Mouse (Mus musculus): ENCODE data around the gene Tmem219. TPM values are rescaled to one million over a fixed set of nuclear protein-coding genes. Genes with fewer than 3 reads are reported as not detected.

The Tmem219 gene
- polyA plus RNA-seq (2017; shearing (Covaris generic)): 28.4 TPM

GRCm38 (mm10) chr7:126922624-126923060 lies at the start of gene Tmem219:
Tmem219 (minus strand) TSS chr7:126922917.

DNA sequence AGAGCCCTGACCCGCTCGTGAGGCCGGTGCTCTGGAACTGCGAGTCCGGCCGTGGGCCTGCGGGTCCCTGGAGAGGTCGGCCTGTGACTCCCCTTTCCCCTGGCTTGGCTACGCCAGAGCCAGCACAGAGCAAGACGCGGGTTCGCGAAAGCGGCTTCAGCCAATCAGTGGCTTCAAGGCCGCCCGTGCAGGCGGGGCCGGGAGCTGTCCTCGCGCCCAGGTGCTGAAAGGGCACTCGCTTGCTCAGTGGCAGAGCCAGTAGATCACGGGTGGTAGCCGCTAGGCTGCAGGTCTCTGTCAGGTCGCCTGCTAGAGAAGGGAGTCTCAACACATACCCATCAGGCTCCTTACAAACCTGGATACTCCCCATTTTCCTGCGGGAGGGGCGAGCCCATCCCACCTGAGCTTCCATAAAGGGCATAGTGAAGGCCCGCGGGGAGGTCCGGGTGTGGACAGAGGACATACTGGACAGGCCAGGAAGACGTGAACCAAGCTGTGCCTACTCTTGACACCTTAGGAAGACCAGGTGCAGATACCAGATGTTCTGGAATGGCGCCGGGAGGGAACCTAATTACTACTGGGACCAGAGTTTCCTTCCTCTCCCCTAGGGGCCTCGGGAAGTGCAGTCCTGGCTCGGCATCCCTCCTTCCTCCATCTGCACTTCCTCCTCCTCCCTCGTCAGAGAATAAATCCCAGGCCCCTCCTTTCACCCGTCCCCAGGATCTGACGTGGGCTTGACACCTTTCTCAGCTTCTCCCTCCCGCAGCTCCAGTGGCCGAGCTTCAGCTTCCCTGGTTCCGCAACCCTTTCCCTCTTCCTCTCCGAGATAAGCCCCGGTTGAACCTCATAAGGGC lies 27.3 kb upstream of the Tmem219 start, which contains the start of gene Sez6l2:
TSS of gene Sez6l2 (plus strand) at position 771 of the 854 bp plus-strand sequence.

GRCm38 (mm10) chr7:126949403-126949792 lies 26.7 kb upstream of the Tmem219 start, which contains the start of gene Asphd1:
Asphd1 (minus strand) TSS chr7:126949582.

GRCm38 (mm10) chr7:126928384-126929037 lies 5.8 kb upstream of the Tmem219 start, which contains the start of gene Kctd13:
Kctd13 (plus strand) TSS chr7:126928879.

GRCm38 (mm10) chr7:126884286-126885164 lies 38.2 kb downstream of the Tmem219 start, which contains the start of gene Taok2:
Taok2 (minus strand) TSS chr7:126884703.

DNA sequence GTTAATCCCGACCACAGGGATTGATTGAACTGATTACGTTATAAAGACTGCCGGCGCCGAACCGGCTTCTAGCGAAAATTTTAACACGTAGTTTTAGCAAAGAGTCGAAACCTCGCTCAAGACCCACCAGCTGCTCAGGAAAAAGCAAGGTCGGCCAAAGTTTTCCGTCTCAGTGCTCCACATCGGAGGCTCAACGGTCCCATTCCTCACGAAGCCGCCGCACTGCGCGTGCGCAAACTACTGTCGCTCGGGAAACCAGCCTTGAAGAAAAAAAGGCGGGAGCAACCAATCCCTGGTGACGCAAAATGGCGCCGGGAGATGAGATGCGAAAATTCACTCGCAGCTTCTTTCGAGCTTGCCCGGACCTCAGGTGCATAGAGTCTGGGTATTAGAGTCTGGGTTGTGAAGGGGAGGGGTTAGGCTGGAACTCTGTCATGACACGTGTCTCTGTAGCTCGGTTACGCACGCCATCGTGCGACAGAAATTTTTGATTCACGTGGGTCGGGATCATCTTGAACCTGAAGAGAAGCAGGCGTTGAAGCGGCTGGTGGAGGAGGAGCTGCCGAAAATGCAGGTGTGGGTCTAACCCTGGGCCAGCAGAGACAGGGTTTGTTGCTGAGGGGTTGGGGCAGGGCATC lies 60.5 kb downstream of the Tmem219 start, which contains the start of gene Ino80e:
TSS of gene Ino80e (minus strand) at position 231 of the 638 bp plus-strand sequence.

DNA sequence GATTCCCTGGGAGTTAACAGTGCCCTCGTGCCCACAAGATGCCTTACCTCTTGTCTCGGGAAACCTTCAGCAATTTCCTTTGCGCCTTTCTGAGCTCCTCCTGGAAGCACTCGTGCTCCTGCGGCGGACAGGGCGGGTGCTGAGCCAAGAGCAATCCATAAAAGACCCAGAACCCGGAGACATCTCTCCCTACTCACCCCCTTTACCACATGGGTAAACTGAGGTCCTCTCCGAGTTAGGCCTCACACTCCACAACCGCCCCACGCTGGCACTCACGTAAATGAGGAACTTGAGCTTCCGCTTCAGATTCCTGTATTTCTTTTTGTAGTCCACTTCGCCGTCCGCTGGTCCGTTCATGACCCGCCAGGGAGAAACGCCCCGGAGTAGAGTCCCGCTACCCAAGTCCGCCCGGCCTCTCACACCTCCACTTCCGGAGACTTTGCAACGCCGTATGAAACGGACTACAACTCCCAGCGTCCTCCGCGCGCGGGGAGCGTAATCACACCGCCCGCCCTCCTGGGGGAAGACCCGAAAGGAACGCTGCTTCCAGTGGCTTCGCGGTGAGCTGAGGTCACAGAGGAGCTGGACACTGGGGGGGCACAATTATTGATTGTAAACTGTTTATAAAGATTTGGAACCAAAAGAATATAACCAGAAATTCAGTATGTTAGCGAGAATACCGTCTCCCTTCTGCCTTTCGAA lies 61.1 kb downstream of the Tmem219 start, which contains the start of gene Hirip3:
TSS of gene Hirip3 (plus strand) at position 544 of the 702 bp plus-strand sequence.

DNA sequence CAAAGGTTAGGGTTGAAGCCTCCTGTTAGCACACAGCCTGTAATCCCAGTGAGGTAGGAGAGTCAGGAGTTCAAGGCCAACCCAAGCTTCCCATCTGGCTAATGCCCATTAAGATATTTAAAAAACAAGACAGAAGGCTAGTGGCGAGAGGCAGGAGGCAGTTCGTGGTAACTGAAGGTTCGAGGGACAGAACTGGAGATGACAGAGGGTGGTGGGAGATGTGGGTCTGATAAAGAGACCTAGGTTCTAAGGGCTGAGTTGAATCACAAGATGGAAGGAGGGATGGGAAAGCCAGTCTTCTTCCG lies 75.6 kb downstream of the Tmem219 start, which contains the start of gene Doc2a:
TSS of gene Doc2a (plus strand) at position 301 of the 305 bp plus-strand sequence.

Other genes with a start within 250 kb of the Tmem219 start
- not detected for gene Sult1a1, start 246.5 kb downstream of the Tmem219 start, polyA plus RNA-seq (2017; shearing (Covaris generic))
- 70.2 TPM for gene Bola2, start 227.5 kb downstream of the Tmem219 start, polyA plus RNA-seq (2017; shearing (Covaris generic))
- 2.2 TPM for gene Slx1b, start 227.1 kb downstream of the Tmem219 start, polyA plus RNA-seq (2017; shearing (Covaris generic))
- gene Coro1a, start 215.1 kb downstream of the Tmem219 start, polyA plus RNA-seq (2017; shearing (Covaris generic)): 1,641 TPM
- gene Mapk3, start 163.3 kb downstream of the Tmem219 start, polyA plus RNA-seq (2017; shearing (Covaris generic)): 20.2 TPM
- gene Gdpd3, start 156.6 kb downstream of the Tmem219 start, polyA plus RNA-seq (2017; shearing (Covaris generic)): not detected
- 370 TPM for gene Ypel3, start 146.0 kb downstream of the Tmem219 start, polyA plus RNA-seq (2017; shearing (Covaris generic))
- gene Tbx6, start 141.4 kb downstream of the Tmem219 start, polyA plus RNA-seq (2017; shearing (Covaris generic)): 2.2 TPM
- 384 TPM for gene Ppp4c, start 130.4 kb downstream of the Tmem219 start, polyA plus RNA-seq (2017; shearing (Covaris generic))
- not detected for gene Fam57b, start 125.2 kb downstream of the Tmem219 start, polyA plus RNA-seq (2017; shearing (Covaris generic))
- not detected for gene 4930451I11Rik, start 91.3 kb downstream of the Tmem219 start, polyA plus RNA-seq (2017; shearing (Covaris generic))
- gene Doc2a, start 75.5 kb downstream of the Tmem219 start, polyA plus RNA-seq (2017; shearing (Covaris generic)): not detected
- 8.3 TPM for gene Hirip3, start 60.9 kb downstream of the Tmem219 start, polyA plus RNA-seq (2017; shearing (Covaris generic))
- gene Ino80e, start 60.5 kb downstream of the Tmem219 start, polyA plus RNA-seq (2017; shearing (Covaris generic)): 51.8 TPM
- 35.6 TPM for gene Taok2, start 38.2 kb downstream of the Tmem219 start, polyA plus RNA-seq (2017; shearing (Covaris generic))
- gene Kctd13, start 6.0 kb upstream of the Tmem219 start, polyA plus RNA-seq (2017; shearing (Covaris generic)): 41.2 TPM
- gene Asphd1, start 26.7 kb upstream of the Tmem219 start, polyA plus RNA-seq (2017; shearing (Covaris generic)): not detected
- gene Sez6l2, start 27.6 kb upstream of the Tmem219 start, polyA plus RNA-seq (2017; shearing (Covaris generic)): 0.82 TPM
- 115 TPM for gene Cdipt, start 53.0 kb upstream of the Tmem219 start, polyA plus RNA-seq (2017; shearing (Covaris generic))
- gene Cdiptos, start 53.2 kb upstream of the Tmem219 start, polyA plus RNA-seq (2017; shearing (Covaris generic)): 0.45 TPM
- 61.2 TPM for gene Mvp, start 91.7 kb upstream of the Tmem219 start, polyA plus RNA-seq (2017; shearing (Covaris generic))
- not detected for gene Pagr1b, start 93.6 kb upstream of the Tmem219 start, polyA plus RNA-seq (2017; shearing (Covaris generic))
- gene Pagr1a, start 94.4 kb upstream of the Tmem219 start, polyA plus RNA-seq (2017; shearing (Covaris generic)): 19.7 TPM
- gene Gm42742, start 98.2 kb upstream of the Tmem219 start, polyA plus RNA-seq (2017; shearing (Covaris generic)): 57.3 TPM
- gene Prrt2, start 98.3 kb upstream of the Tmem219 start, polyA plus RNA-seq (2017; shearing (Covaris generic)): 13.1 TPM
- 95.1 TPM for gene Maz, start 104.1 kb upstream of the Tmem219 start, polyA plus RNA-seq (2017; shearing (Covaris generic))
- 2.9 TPM for gene Kif22, start 119.6 kb upstream of the Tmem219 start, polyA plus RNA-seq (2017; shearing (Covaris generic))
- not detected for gene Zg16, start 164.4 kb upstream of the Tmem219 start, polyA plus RNA-seq (2017; shearing (Covaris generic))
- 66.8 TPM for gene AI467606, start 168.4 kb upstream of the Tmem219 start, polyA plus RNA-seq (2017; shearing (Covaris generic))
- gene Qprt, start 199.3 kb upstream of the Tmem219 start, polyA plus RNA-seq (2017; shearing (Covaris generic)): 9.2 TPM
- 49.7 TPM for gene Spn, start 214.9 kb upstream of the Tmem219 start, polyA plus RNA-seq (2017; shearing (Covaris generic))

Data from effector memory CD4-positive, alpha-beta T cell, adult 5 months (primary cell).